Mouse (Mus musculus): Measurements from ENCODE around the gene Ptgdr2. TPM values are rescaled to one million over a fixed set of nuclear protein-coding genes. Genes with fewer than 3 reads are reported as not detected.

The Ptgdr2 gene
- polyA plus RNA-seq, 1 experiment from 2014 or later = 0.36 TPM

DNA sequence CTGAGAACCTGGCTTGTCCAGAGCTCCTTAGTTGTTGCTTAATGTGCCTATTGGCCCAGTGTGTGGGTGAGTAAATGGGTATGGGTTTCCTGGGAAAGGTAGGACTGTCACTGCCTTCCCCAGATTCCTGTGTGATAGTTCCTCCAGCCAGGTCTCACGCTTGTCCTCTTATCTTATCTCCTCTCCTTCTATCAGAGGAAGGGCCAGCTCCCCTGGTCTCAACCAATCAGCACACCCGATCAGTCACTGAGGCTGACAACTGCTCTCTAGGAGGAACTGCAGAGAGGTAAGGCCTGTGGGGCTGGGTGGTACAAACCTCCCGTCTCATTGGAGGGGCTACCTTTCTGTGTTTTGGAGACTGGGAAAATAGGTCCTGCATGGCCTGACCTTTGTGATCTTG is 1.8 kb downstream of the Ptgdr2 start:
- H3K9ac ChIP-seq (replicated peaks; ENCODE audit: low read depth) = no peak overlapping the region; the same call in 1 of the 2 replicates

DNA sequence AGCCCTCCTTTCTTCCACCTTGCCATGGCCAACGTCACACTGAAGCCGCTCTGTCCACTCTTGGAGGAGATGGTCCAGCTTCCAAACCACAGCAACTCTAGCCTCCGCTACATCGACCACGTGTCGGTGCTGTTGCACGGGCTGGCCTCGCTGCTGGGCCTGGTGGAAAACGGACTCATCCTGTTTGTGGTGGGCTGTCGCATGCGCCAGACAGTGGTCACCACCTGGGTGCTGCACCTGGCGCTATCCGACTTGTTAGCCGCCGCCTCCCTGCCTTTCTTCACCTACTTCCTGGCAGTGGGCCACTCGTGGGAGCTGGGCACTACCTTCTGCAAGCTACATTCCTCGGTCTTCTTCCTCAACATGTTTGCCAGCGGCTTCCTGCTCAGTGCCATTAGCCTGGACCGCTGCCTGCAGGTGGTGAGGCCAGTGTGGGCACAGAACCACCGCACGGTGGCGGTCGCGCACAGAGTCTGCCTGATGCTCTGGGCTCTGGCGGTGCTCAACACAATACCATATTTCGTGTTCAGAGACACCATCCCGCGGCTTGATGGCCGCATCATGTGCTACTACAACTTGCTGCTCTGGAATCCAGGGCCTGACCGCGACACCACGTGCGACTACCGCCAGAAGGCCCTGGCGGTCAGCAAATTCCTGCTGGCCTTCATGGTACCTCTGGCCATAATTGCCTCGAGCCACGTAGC is 3.3 kb downstream of the Ptgdr2 start:
- TF ChIP-seq CTCF (IDR thresholded peaks at IDR 0.05) (peak; percentile 90), EP300 (IDR thresholded peaks at IDR 0.05) (no peak)
- H3K9me3 ChIP-seq (ENCODE audit: low read length) = no peaks in the 10 kb centered on the region
- peaks cover 9% of the 10 kb centered on the region for H3K4me1 ChIP-seq (ENCODE audit: insufficient read depth, low read depth, low read length)
- 19% methylated on average over 37 of the region's 37 CpGs for WGBS
- DNase-seq (ENCODE audit: low spot score) = peak; percentile 78
- peak; percentile 86 for ATAC-seq
- peaks cover 15% of the 10 kb centered on the region; the same call in 1 of the 2 replicates for H3K36me3 ChIP-seq (ENCODE audit: insufficient read depth, low read length)
- peak overlapping the region; percentile 28 for H3K4me3 ChIP-seq (ENCODE audit: low read depth, low read length)
- H3K27me3 ChIP-seq (replicated peaks; ENCODE audit: insufficient read depth, low read length) = no peaks in the 10 kb centered on the region
- H3K9ac ChIP-seq (replicated peaks; ENCODE audit: low read depth) = no peak overlapping the region
- no peak overlapping the region for H3K27ac ChIP-seq (ENCODE audit: low read length)
- peak overlapping the region; percentile 57 for H3K4me2 ChIP-seq (replicated peaks; ENCODE audit: low read depth, low read length)

More for the DNA sequence above, 1.8 kb downstream of the Ptgdr2 start:
- H3K9me3 ChIP-seq (ENCODE audit: low read length) = no peaks in the 10 kb centered on the region
- H3K27ac ChIP-seq (ENCODE audit: low read length) = no peak overlapping the region
- TF ChIP-seq CTCF (IDR thresholded peaks at IDR 0.05) = no peak
- no peak for TF ChIP-seq EP300 (IDR thresholded peaks at IDR 0.05)
- no peak overlapping the region for H3K4me3 ChIP-seq (ENCODE audit: low read depth, low read length)
- H3K36me3 ChIP-seq (ENCODE audit: insufficient read depth, low read length) = 0 out of 2 replicates have a peak, but pooled peaks cover 10% of the 10 kb centered on the region
- DNase-seq (ENCODE audit: low spot score) (no peak), ATAC-seq (no peak)
- H3K4me1 ChIP-seq (ENCODE audit: insufficient read depth, low read depth, low read length) = peaks cover 9% of the 10 kb centered on the region
- no peak overlapping the region for H3K4me2 ChIP-seq (replicated peaks; ENCODE audit: low read depth, low read length)
- H3K27me3 ChIP-seq (replicated peaks; ENCODE audit: insufficient read depth, low read length) = no peaks in the 10 kb centered on the region
- whole genome bisulfite sequencing = 23% methylated on average over 3 of the region's 3 CpGs

- no peak for DNase-seq (ENCODE audit: low spot score)
- Histone ChIP-seq H3K27me3 (replicated peaks; ENCODE audit: insufficient read depth, low read length) (no peaks in the 10 kb centered on the region), H3K27ac (ENCODE audit: low read length) (no peak overlapping the region), H3K36me3 (ENCODE audit: insufficient read depth, low read length) (peaks cover 15% of the 10 kb centered on the region; the same call in 1 of the 2 replicates), H3K4me2 (replicated peaks; ENCODE audit: low read depth, low read length) (peak overlapping the region; percentile 57), H3K9me3 (ENCODE audit: low read length) (no peaks in the 10 kb centered on the region), H3K4me1 (ENCODE audit: insufficient read depth, low read depth, low read length) (peaks cover 9% of the 10 kb centered on the region), H3K4me3 (ENCODE audit: low read depth, low read length) (peak overlapping the region; percentile 28), H3K9ac (replicated peaks; ENCODE audit: low read depth) (peak overlapping the region; percentile 44)
- no peak for TF ChIP-seq EP300 (IDR thresholded peaks at IDR 0.05)
- no peak for TF ChIP-seq CTCF (IDR thresholded peaks at IDR 0.05)
- WGBS = 6% methylated on average over 40 of the region's 40 CpGs
- ATAC-seq = peak; percentile 51
These were observed 4.0 kb downstream of the Ptgdr2 start for GRCm38 (mm10) chr19:10940801-10941457.

GRCm38 (mm10) chr19:10943955-10944354 is 7.0 kb downstream of the Ptgdr2 start:
- H3K36me3 ChIP-seq (ENCODE audit: insufficient read depth, low read length) = peaks cover 15% of the 10 kb centered on the region; the same call in 1 of the 2 replicates
- TF ChIP-seq EP300 (IDR thresholded peaks at IDR 0.05) (no peak), CTCF (IDR thresholded peaks at IDR 0.05) (no peak)
- ATAC-seq (no peak), DNase-seq (ENCODE audit: low spot score) (peak; percentile 36)
- no peak overlapping the region for H3K27ac ChIP-seq (ENCODE audit: low read length)
- no peak overlapping the region for H3K9ac ChIP-seq (replicated peaks; ENCODE audit: low read depth)
- no peaks in the 10 kb centered on the region for H3K27me3 ChIP-seq (replicated peaks; ENCODE audit: insufficient read depth, low read length)
- H3K4me3 ChIP-seq (ENCODE audit: low read depth, low read length) = no peak overlapping the region
- peaks cover 18% of the 10 kb centered on the region for H3K4me1 ChIP-seq (ENCODE audit: insufficient read depth, low read depth, low read length)
- WGBS = 83% methylated on average over 3 of the region's 3 CpGs
- no peak overlapping the region for H3K4me2 ChIP-seq (replicated peaks; ENCODE audit: low read depth, low read length)
- H3K9me3 ChIP-seq (ENCODE audit: low read length) = no peaks in the 10 kb centered on the region

GRCm38 (mm10) chr19:10946506-10946905 is 9.5 kb downstream of the Ptgdr2 start:
- DNase-seq (ENCODE audit: low spot score) = no peak
- no peak for ATAC-seq
- H3K9me3 ChIP-seq (ENCODE audit: low read length) = no peaks in the 10 kb centered on the region
- TF ChIP-seq EP300 (IDR thresholded peaks at IDR 0.05) = no peak
- no peak for TF ChIP-seq CTCF (IDR thresholded peaks at IDR 0.05)
- no peaks in the 10 kb centered on the region for H3K27me3 ChIP-seq (replicated peaks; ENCODE audit: insufficient read depth, low read length)
- H3K9ac ChIP-seq (replicated peaks; ENCODE audit: low read depth) = no peak overlapping the region
- no peak overlapping the region for H3K4me2 ChIP-seq (replicated peaks; ENCODE audit: low read depth, low read length)
- no peak overlapping the region for H3K27ac ChIP-seq (ENCODE audit: low read length)
- peaks cover 9% of the 10 kb centered on the region for H3K4me1 ChIP-seq (ENCODE audit: insufficient read depth, low read depth, low read length)
- 67% methylated on average over 3 of the region's 3 CpGs for WGBS
- H3K36me3 ChIP-seq (ENCODE audit: insufficient read depth, low read length) = peaks cover 15% of the 10 kb centered on the region; the same call in 1 of the 2 replicates
- no peak overlapping the region for H3K4me3 ChIP-seq (ENCODE audit: low read depth, low read length)

- H3K4me2 ChIP-seq (replicated peaks; ENCODE audit: low read depth, low read length) = peak overlapping the region; percentile 84
- TF ChIP-seq CTCF (IDR thresholded peaks at IDR 0.05) (no peak), EP300 (IDR thresholded peaks at IDR 0.05) (no peak)
- DNase-seq (ENCODE audit: low spot score) = peak; percentile 34
- H3K9ac ChIP-seq (replicated peaks; ENCODE audit: low read depth) = 0 out of 2 replicates have a peak overlapping the region, but pooled peaks have one; percentile 72
- 85% methylated on average over 5 of the region's 5 CpGs for WGBS
- ATAC-seq = no peak
- peak overlapping the region; percentile 60; the same call in 1 of the 2 replicates for H3K4me3 ChIP-seq (ENCODE audit: low read depth, low read length)
- no peak overlapping the region for H3K27ac ChIP-seq (ENCODE audit: low read length)
- H3K27me3 ChIP-seq (replicated peaks; ENCODE audit: insufficient read depth, low read length) = no peaks in the 10 kb centered on the region
- peaks cover 9% of the 10 kb centered on the region for H3K4me1 ChIP-seq (ENCODE audit: insufficient read depth, low read depth, low read length)
- no peaks in the 10 kb centered on the region for H3K9me3 ChIP-seq (ENCODE audit: low read length)
- peaks cover 12% of the 10 kb centered on the region; the same call in 1 of the 2 replicates for H3K36me3 ChIP-seq (ENCODE audit: insufficient read depth, low read length)
These were observed 10.3 kb downstream of the Ptgdr2 start for GRCm38 (mm10) chr19:10947219-10947618.

Measured in lung, postnatal 0 days (tissue).